Mouse (Mus musculus) embryonic fibroblast, embryonic 13.5 days (primary cell): ENCODE measurements around the gene Slc8a1.

ENCODE experiments used
- CTCF ChIP-seq: IDR thresholded peaks from 2 replicates; pipeline ENCODE4 v1.5.1; 2011; ENCODE audit warnings: mild to moderate bottlenecking, control low read depth, low read length, moderate library complexity, borderline replicate concordance; ENCODE audit not compliant: insufficient read depth
- POLR2A ChIP-seq: IDR thresholded peaks from 2 replicates; pipeline ENCODE4 v1.6.1; 2011; ENCODE audit warnings: low read depth, mild to moderate bottlenecking, control low read depth, low read length, moderate library complexity

DNA sequence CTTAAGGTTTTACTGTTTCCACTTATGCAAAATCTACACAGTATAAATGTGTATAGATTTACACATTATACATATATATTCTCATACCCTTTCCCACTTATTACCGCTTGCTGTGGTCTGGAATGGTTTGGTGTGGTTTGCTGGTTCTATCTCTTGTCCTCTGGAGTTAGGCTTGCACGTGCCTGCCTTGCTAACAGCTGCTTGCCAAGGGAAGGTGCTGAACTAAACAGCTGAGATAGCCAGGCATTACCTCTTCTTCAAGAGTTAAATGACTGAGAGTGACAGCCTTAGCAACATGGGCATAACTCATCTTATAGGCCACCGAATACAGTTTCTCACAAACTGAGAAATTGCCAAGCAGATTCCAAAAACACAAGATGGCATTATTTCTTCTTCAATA, 211.7 kb downstream of the Slc8a1 start:
- no peak for TF ChIP-seq POLR2A
- no peak for TF ChIP-seq CTCF
